ENCODE assay signal across 24 mouse cellular contexts in the genomic region with DNA sequence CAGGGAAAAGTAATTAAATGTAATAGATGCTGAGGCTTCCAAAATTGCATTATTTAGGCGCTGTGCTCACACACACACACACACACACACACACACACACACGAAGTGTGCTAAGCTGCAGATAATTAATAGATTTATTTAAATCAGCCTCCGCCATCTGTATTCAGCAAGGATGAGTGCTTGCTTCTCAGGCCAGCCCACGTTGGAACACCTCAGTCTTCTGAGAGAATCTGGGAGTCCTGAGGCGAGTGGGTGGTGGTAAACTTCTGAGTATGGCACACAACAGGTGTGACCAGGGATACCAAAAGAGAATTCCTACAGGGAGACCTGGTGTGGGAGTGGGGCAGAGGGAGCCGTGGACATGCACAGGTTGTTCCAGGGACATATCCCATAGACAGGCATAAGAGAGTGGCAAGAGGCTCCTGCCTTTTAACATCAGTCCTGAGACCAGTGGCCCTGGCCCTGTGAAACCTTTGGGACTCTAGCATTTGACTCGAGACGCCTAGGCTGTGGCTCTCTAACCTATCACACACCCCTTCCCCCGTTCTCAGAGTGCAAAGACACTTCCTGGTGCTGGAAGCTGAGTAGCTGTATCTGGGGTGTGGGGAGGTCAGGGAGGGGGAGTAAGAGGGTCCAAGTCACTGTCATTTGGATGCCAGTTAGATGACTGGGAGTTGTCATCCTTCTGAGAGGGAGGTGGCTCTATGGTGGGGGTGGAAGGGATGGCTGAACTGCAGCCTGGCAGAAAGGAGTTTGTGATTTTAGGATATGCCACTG.
DNase-seq lines count a peak whose midpoint lies in the region; ATAC-seq and TF ChIP-seq lines count a peak whose summit lies in the region.
"Had no signal": no experiment of that assay in that cellular context is flagged by ENCODE, and none has a peak within 500 bp of the region (broad histone marks: within the 10 kb centered on the region; RNA-seq: fewer than 3 reads in every experiment).

No protein-coding gene starts in this region.

- H3K27ac ChIP-seq in left cerebral cortex, adult 2 months = peak overlapping the region; percentile 36; the same call in 1 of the 2 replicates
- no peak overlapping the region for H3K27ac ChIP-seq in neural tube, embryonic 15.5 days (replicated peaks)
- H3K27ac ChIP-seq: embryonic facial prominence, embryonic 15.5 days; forebrain, embryonic 12.5 days; kidney, postnatal 0 days; liver, embryonic 12.5 days; stomach, embryonic 15.5 days had no signal

- 54% methylated on average over 9 of the region's 9 CpGs for WGBS in neural tube, embryonic 15.5 days

- DNase-seq in heart, adult 11 months = peak; percentile 84
- no peak for DNase-seq in heart, adult 9 months (ENCODE audit: low spot score in 2 of 2)
- peak in 1 of 2 experiments; percentile 25 for DNase-seq in left cerebral cortex, adult 2 months (ENCODE audit: extremely low spot score in 1 of 2, low spot score in 2 of 2)
- no peak for DNase-seq in left cerebral cortex, postnatal 10 days (ENCODE audit: extremely low spot score in 1 of 2, low spot score in 2 of 2)
- DNase-seq in neural tube, embryonic 10.5 days (ENCODE audit: extremely low spot score, low spot score) = no peak
- peak; percentile 49 for DNase-seq in brain, embryonic 14.5 days (ENCODE audit: low read depth)
- DNase-seq: adrenal gland, postnatal 10 days; cerebellum, adult 18-20 months; gastrocnemius, postnatal 14 days; heart, postnatal 36 days; kidney, adult 8-10 months; kidney, postnatal 4 days; liver, postnatal 0 days; lung, postnatal 36 days had no signal

- ATAC-seq in neural tube, embryonic 15.5 days (ENCODE audit: low FRiP score) = peak; percentile 35; the same call in 1 of the 2 replicates
- ATAC-seq: intestine, embryonic 16.5 days; liver, embryonic 12.5 days; liver, postnatal 0 days; Patski had no signal

- H3K9ac ChIP-seq in neural tube, embryonic 15.5 days (replicated peaks) = no peak overlapping the region
- H3K9ac ChIP-seq: embryonic facial prominence, embryonic 15.5 days; forebrain, embryonic 12.5 days; liver, embryonic 12.5 days; liver, postnatal 0 days; stomach, embryonic 15.5 days had no signal

- intact Hi-C loops in left cerebral cortex, adult 2 months (cut with DNase I) = no loop called here
- intact Hi-C loops in left cerebral cortex, postnatal 10 days (cut with DNase I) = no loop called here

- H3K9me3 ChIP-seq in neural tube, embryonic 15.5 days (replicated peaks) = no peaks in the 10 kb centered on the region
- H3K9me3 ChIP-seq: embryonic facial prominence, embryonic 15.5 days; forebrain, embryonic 12.5 days; liver, embryonic 12.5 days; stomach, embryonic 15.5 days had no signal

- TF ChIP-seq POLR2A in brain, embryonic 14.5 days (IDR thresholded peaks at IDR 0.05; ENCODE audit: borderline replicate concordance, extremely low read depth, insufficient read depth, insufficient read length, poor library complexity, severe bottlenecking) = no peak

- TF ChIP-seq CTCF in left cerebral cortex, adult 2 months (IDR thresholded peaks at IDR 0.05) = no peak
- no peak for TF ChIP-seq CTCF in brain, embryonic 14.5 days (IDR thresholded peaks at IDR 0.05; ENCODE audit: borderline replicate concordance, extremely low read depth, insufficient read depth, insufficient read length)

- H3K4me3 ChIP-seq in left cerebral cortex, adult 2 months = no peak overlapping the region
- H3K4me3 ChIP-seq in neural tube, embryonic 15.5 days (replicated peaks) = no peak overlapping the region
- H3K4me3 ChIP-seq: embryonic facial prominence, embryonic 15.5 days; forebrain, embryonic 12.5 days; liver, embryonic 12.5 days; megakaryocyte, embryonic 14.5 days; stomach, embryonic 15.5 days had no signal

- H3K27me3 ChIP-seq in neural tube, embryonic 15.5 days (replicated peaks) = no peaks in the 10 kb centered on the region
- H3K27me3 ChIP-seq: embryonic facial prominence, embryonic 15.5 days; forebrain, embryonic 12.5 days; liver, embryonic 12.5 days; megakaryocyte, embryonic 14.5 days; Patski; stomach, embryonic 15.5 days had no signal

- H3K4me1 ChIP-seq in neural tube, embryonic 15.5 days = peaks cover 42% of the 10 kb centered on the region
- H3K4me1 ChIP-seq: embryonic facial prominence, embryonic 15.5 days; liver, embryonic 12.5 days; megakaryocyte, embryonic 14.5 days; stomach, embryonic 15.5 days had no signal

- no peak overlapping the region for H3K4me2 ChIP-seq in neural tube, embryonic 15.5 days
- H3K4me2 ChIP-seq: embryonic facial prominence, embryonic 15.5 days; forebrain, embryonic 12.5 days; heart, embryonic 11.5 days; liver, embryonic 12.5 days; stomach, embryonic 15.5 days had no signal

- no peaks in the 10 kb centered on the region for H3K36me3 ChIP-seq in neural tube, embryonic 15.5 days
- H3K36me3 ChIP-seq: embryonic facial prominence, embryonic 15.5 days; forebrain, embryonic 12.5 days; liver, embryonic 12.5 days; stomach, embryonic 15.5 days had no signal

Comparison
In these comparisons a context has a peak if more than half of its experiments do, and no peak if none do; other contexts are left out.
1. DNase-seq: peak in heart, adult 11 months (single experiment) and brain, embryonic 14.5 days (single experiment); none in heart, adult 9 months (0 of 2), left cerebral cortex, postnatal 10 days (0 of 2) and neural tube, embryonic 10.5 days (single experiment).